Mouse (Mus musculus) 3T3-L1 (cell line): ENCODE data around the gene Vwce.

Source experiments
- DNase-seq: peaks from one replicate; pipeline ENCODE4 v3.0.0-alpha.2; 2015; ENCODE audit warnings: low read depth, low spot score

Gene Vwce

DNA sequence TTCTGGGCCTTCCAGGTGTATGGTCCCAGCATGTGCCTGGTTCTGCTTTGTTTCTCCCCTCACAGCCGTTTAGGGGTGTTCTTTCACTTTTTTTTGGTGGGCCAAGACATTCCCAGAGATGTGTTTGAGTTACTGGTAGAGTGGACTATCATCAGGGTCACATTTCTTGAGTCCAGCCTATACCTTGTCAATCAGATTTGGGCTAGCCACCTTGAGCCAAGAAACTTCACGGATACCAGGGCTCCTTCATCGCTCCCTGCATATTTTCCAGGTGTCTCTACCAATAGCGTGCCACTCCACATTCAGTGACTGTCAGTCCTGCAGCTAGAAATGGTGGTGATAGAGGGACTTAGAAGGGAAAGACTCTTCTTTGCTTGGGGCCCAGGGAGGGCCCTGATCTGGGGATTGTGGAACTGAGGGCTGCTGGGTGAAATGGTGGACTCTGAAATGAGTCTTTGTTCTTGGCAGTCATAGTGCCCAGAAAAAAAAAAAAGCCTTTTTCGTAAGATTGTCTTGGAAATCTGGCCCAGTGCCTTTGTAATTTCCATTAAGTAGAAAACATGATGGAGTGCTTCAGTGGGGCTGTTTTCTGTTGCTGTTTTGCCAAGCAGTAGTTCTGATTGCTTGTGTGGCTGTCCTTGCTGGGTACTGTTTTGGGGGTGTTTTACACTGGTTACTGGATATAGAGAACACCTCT lies 55.6 kb downstream of the Vwce start:
- DNase-seq: peak; percentile 75

DNA sequence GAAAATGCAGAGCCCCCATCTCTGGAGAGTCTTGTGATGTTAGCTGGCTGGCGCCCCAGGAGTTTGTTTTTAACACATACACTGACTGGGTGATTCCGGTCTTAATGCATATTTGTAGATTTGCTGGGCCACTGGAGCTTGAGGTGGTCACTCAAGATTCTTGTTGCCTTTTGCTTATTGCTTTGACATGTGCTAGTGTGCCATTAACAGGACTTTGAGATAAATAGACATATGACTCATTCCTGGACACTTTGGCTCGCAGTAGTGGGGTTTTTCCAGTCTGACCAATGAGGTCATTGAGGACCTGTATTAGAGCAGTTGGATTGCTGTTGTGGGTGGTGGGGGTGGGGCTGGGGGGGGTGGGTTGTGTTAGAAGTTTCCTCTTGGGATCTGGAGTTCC lies 56.3 kb downstream of the Vwce start:
- peak; percentile 93 for DNase-seq

DNA sequence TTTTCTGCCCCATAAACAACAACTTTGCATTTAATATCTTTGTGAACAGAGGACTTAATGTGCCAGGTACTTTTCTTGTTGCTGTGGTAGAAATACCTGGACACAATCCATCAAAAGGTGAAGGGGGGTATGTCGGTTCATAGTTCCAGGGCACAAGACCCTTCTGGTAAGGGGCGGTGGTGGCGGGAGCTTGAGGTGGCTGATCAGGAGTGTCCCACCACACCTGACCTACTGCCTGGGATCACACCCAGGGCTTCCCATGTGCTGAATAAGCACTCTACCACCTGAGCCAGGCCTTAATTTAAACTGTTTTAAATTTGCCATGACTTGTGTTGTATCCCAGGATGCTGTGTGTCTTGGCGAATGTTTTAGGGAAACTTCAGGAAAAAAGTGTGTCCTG lies 57.1 kb downstream of the Vwce start:
- DNase-seq: no peak

DNA sequence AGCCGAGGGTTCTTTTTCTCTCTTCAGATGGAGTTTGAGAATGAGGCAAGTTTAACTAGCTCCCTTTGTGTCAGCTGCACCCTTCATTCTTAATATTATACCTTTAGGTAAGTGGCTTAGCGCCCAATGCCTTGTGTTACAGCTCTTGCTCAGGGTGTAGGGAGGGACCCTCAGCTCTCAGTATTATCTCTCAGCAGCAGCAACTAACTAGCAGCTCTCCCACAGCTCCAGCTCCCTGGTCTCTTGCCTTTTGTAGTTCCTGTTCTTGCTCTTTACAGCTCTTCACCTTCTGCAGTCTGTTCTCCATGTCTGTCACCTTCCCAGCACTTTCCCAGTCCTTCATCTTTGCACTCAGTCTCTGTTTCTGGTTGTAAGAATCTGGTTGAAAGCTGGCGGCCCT lies 57.6 kb downstream of the Vwce start:
- DNase-seq: no peak

DNA sequence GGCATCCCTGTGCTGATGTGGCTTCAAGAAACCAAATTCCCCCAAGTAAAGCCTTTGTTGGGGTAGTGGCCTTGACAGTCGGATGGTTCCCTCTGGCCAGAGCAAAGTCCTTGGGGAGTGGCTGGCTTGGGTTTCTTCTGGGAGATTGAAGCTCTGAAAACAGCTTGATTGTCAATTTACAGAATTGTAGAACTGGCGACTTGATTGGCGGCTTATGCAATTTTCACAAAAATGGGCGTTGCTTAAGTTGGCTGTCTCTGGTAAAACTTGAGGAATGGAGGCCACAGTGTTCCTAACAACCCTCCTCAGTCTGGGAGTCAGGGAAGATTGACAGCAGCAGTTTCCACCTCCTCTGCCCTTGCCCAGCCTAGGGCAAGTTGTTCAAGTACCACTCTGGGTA lies 58.3 kb downstream of the Vwce start:
- DNase-seq: no peak

DNA sequence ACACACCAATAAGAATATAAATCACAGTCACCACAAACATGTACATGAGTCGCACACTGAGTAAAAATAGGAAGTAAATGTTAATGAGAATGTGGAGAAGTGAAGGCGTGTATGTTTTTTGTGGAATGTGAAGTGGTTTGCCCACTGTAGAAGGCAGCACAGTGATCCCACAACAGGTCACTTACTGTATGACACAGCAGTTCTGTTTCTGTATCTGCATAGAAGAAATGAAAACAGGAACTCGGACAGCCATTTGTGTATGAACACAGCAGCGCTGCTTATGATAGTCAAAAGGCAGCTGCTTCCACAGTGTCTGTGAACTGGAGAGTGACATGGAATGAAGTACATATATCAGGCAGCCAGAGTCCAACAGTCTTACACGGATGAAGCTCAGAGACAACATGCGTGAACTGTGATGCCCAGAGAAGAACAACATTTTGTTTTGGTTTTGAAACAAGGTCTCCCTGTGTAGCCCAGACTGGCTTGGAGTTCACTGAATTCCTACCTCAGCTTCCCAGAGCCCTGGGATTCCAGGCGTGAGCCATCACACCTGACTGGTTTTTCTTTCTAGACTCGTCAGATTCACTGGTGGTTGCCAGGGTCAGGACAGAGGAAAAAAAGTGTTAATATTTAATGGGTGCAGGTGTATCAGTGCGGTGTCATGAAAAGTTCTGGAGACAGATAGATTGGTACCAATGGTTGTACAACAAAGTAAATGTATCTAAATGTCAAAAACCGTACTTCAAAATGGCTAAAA lies 60.1 kb downstream of the Vwce start:
- DNase-seq: no peak

DNA sequence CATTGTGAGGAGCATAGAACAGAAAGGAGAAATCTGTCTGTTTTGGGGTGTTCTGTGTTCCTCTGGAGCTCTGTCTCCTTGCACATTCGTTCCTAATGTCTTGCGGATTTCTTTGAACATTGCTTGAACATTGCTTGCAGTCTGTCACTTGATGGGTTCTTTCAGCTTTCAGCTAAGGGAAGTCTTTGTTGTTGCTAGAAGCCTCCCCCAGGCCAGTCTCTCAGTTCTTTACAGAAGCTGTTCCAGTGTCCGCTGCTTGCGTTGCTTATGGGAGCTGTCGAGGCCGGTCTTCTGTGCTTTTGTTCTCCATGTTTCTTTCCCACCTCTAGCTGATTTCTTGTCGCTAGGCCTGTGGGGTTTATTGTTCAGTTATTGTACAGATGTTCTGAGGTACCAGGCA lies 61.8 kb downstream of the Vwce start:
- no peak for DNase-seq

DNA sequence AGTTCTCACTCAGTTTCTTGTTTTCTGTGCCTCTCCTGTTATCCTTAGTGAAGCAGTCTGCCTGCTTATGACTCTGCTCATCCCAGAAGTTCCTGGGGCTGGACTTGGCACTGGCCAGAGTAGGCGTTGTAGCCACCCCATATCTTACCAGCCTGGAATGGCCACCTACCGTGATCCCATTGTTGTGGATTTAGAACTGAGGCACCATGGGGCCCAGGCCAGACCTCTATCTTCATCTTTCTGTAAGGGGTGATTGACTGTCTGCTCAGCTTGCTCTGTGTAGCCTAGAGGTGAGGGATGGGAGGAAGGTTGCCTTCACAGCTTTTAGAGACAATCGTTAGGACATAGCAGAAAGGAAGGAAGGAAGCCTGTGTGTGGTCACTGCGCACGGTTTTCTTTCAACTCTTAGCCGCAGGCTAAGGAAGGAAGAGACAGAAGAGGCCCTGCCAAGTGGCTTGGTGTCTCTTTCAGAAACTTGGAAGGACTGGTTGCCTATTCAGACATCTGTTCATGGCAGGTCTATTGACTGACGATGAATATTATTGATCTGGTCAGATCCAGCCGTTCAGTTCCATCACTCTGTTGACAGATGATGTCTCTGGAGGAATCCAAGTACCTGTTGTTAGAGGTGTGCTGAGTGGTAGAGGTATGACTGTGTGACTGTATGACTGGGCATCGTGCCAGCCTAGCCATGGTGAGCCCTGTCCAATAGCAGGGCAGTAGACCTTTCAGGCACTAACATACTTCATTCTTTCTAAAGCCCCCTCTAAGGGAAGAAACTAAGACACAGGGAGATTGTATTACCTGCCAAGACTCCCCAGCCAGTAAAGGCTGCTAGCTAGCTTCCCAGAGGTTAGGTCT lies 64.3 kb downstream of the Vwce start:
- DNase-seq: no peak

DNA sequence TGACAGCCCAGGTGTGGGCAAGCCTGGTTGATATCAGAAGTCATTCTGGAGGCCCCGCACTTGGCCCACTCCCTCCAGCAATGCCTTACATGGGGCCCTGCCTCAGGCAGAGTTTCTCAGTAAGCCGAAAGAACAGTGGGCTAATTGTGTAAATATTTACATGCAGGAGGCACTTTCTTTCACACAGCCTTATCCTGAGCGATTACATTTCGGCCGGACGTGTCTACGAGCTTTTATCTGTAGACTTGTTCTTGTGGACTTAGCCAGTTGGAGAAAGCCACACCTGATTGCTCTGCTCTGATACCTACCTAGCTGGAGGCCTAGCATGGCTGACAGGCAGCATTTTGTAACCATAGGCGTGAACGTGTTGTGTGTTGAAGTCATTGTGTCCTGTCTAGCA lies 65.8 kb downstream of the Vwce start:
- no peak for DNase-seq

DNA sequence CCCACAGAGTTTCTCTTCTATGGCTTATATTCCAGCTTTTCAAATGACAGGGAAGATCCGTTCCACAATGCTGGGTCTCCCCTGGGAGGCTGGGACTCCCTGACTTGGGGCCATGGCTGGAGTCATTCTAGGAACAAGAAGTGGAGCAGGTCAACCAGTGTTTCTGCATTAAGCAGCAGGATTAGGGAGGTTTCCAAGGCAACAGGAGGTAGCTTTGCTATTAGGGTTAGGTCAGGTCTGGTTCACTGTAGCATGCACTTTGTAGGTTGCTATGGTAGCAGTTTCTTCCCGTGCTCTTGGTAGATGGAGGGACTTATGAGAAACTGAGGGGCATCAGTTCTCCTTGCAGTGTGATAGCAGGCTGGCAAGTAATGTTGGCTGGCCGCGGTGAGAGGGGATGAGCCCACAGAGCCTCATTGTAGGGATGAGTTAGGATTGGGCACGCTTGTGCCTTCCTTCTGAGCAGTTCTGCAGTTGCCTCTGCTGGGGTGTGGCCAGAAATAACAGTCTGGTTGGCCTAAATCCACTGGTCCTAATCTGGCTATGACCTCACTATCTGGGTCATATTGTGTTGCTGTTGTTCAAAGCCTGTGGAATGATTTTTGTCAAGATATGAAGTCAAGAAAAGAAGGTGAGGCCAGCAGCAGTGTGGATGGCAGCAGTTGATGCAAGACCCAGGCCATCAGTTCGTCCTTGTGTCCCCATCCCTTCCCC lies 67.2 kb downstream of the Vwce start:
- peak; percentile 61 for DNase-seq

DNA sequence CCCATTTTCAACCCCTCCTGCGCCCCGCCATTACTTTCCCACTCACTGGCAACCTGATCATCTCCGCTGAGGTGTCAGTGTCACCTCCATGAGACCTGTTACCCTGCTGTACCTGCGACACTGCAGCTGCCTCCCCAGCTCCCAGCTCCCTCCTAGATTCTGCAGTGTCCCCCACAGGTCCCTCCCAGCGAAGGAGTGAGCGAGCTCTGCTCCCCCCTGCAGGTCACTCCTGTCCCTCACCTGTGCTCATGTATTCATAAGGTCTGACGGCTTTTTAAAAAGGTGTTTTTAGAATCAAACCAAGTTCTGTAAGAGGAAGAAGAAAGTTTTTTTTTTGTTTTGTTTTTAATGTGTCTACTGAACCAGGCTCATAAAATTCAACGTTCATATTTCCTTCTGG lies 68.1 kb downstream of the Vwce start:
- no peak for DNase-seq

DNA sequence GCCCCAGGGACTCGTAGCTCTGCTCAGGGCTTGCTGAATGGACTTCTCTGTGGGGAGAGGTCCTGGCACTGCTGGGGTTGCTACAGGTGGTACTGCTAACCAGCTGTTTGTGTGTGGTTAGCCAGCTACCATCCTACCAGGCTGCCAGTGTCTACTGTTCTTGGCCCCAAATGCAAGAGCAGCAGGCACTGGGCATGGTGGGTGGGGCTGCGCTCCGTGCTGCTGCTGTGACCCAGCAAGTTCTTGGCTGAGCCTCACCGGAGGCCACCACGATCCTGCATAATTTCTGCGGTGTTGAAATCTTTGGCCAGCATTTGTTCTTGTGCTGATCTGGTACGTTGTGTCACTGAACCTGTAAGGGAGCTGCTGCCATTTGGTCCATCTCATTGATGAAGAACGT lies 69.5 kb downstream of the Vwce start:
- no peak for DNase-seq

DNA sequence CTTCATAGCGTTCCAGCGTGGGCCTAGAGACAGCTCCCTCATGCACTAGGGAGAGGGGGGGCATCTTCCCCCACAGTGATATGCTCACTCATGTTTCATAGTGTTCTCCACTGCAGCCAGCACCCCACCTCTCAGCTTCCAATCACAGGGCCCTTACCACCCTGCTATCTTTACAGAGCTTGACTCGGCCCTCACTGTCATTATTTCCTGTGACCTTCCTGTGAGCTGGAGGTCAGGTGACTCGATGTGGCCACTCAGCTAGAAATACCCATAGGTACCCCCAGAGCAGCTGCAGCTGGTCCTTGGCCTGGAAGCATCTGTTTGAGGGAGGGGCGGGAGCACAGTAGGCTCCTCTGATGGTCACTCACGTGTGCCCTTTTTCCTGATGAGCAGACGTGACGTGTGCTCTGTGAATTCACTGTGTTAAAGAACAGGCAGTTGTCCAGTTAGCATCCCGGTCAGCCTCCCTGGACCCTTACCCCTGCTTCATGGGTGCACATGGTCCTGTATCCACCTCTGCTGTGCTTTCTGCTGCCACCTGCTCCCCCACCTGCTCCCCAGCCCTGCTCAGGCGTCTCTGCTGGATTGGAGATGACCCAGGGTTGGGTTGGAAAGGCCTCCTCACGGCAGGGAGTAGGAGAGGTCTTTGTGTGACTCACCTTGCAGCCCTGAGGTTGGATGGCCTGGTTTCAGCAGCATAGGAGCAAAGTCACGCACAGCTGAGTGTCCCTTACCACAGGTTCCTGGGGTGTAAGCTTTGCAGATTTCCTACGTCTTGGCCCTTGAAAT lies 73.3 kb downstream of the Vwce start:
- no peak for DNase-seq

DNA sequence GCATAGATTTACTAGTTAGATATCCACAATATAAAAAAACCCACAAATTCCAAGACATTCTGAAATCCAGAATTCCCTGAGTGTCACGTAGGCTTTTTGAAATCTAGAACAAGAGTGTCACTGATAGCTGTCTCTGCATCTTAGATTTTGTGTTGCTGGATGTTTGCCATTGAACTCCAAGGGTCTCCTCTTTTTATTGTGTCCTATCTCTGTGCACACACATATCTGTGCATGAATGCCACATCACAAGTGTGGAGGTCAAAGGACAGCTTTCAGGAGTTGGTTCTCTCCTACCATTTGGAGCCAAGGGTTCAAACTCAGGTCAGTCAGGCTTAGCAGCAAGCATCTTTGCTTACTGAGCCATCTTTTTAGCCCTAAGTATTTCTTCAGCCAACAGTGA lies 73.9 kb downstream of the Vwce start:
- no peak for DNase-seq

DNA sequence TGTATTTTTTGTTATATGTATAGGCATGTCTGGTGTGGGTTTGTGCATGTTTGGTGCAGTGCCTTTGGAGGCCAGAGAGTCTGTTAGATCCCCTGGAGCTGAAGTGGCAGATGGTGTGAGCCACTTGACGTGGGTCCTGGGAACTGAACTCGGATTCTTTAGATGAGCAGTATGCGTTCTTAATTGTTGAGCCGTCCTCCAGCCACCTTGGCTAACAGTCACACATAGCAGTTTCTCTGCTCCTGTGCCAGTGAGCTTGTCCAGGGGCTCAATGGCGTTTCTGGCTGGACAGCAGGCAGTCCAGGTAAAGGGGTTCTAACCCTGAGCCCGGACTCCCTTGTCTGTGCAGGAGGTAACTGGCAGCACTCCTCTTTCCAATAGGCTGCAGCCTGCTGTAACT lies 74.9 kb downstream of the Vwce start:
- no peak for DNase-seq

DNA sequence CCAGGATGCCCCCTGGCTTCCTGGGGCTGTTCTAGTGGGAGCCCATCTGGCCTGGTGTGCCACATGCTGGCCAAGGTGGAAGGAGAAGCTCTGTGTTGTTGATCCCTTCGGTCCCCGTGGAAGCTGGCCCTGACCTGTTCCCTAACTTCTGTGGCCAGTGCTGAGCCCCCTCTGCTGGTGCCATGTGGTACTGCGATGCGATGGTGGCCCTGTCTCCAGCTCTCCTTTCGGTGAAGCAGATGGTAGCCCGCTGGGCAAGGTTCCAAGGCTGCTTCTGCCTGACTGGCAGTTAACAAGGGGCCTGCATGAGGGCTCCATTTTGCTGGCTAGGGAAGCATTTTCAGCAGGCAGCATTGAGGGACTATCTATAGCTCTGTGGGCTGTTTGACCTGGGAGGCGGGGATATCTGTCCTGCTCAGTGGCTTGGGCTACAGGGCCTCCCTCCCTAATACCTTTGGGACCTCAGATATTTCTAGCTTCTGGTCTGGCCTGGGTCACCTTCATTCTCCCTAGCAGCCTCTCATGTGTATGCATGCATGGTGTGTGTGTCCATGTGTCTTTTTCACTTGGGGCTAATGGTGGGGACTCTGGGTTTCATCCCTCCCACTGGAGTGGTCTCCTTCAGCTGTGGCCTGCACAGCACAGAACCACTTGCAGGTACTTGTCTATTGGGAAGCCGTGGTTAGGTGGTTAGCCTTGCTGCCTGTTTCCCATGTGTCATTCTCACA lies 75.5 kb downstream of the Vwce start:
- DNase-seq: peak; percentile 98

DNA sequence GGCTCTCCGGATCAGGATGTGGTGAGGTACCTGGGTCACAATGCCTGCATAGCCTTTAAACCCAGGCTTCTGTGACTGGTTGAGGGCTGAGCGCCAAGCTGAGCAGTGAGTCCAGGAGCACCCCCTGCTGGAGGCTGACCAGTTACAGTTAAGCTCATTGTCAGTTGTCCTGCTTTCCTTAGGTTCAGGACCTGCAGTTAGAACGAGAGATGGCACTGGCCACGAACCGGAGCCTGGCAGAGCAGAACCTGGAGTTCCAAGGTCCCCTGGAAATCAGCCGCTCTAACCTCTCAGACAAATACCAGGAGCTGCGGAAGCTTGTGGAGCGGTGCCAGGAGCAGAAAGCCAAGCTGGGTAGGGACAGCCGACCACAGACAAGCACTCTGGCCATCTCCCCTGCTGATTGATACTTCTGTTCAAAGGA lies 76.1 kb downstream of the Vwce start:
- DNase-seq: peak; percentile 84

DNA sequence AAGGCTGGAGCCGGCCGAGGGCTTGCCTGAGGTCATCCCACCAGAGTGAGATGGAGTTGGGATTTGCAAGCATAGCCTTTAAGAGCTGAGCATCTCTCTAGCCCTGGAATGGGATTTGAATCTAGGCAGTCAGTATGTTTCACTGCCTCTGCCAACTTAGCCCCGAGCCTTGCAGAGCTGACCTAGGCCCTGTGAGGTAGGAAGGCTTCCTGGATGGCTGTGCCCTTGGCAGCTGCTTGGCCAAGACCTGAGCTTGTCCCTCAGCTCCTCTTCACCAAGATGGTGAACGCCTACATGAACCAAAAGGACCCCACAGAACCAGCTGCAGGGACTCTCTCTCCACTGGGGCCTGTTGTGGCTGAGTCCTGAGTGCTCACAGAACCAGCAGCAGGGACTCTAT lies 76.7 kb downstream of the Vwce start:
- no peak for DNase-seq

DNA sequence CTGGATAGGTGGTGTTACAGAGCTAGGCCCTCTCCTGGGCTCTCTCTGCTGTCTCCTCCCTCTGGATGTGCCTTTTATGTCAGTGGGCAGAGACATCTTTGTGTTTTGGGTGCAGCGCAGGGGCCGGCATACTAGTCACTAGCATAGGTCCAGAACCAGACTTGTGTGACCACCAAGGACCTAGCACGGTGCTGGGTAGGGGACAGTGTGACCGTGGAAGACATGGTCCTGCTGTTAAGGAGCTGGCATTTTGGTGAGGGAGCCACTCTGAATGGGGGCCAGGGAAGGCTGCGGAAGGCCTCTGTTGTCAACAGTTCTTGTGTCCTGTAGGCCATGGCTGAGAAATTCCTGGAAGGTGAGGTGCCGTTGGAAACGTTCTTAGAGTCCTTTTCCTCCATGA lies 78.2 kb downstream of the Vwce start:
- no peak for DNase-seq

DNA sequence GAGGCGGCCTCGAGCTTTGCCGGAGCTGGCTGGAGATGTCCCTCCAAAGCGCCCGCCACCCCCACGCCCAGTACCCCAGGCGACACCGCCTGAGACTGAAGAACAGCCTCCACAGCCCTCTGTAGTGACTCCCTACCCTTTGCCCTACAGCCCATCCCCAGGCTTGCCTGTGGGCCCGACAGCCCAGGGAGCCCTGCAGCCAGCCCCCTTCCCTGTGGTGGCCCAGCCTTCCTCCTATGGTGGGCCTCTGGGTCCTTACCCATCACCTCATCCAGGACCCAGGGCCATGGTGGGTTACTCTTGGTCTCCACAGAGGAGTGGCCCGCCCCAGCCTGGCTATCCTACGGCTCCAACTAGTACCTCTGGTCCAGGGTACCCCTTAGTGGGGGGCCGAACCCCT lies 78.6 kb downstream of the Vwce start:
- no peak for DNase-seq
